Mouse (Mus musculus): Measurements from ENCODE around the gene Olfr1291-ps1.

- TF ChIP-seq EP300 (IDR thresholded peaks at IDR 0.05; ENCODE audit: low read depth) (no peak), CTCF (IDR thresholded peaks at IDR 0.05; ENCODE audit: low read depth) (no peak)
These were observed 23.2 kb upstream of the Olfr1291-ps1 start, which contains the start of gene Olfr1288 for GRCm38 (mm10) chr2:111473801-111474200.
